Mouse (Mus musculus): Measurements from ENCODE around the gene Fbxl22.

- no peak for TF ChIP-seq POLR2A (IDR thresholded peaks at IDR 0.05; ENCODE audit: low read depth, low read length)
- TF ChIP-seq CTCF (IDR thresholded peaks at IDR 0.05; ENCODE audit: borderline replicate concordance, insufficient read depth, low read length) = no peak
Observed at GRCm38 (mm10) chr9:66516296-66516940, 2.0 kb upstream of the Fbxl22 start.

All from embryonic fibroblast, embryonic 13.5 days (primary cell).